Mouse (Mus musculus) ES-Bruce4 (cell line): Measurements from ENCODE around the gene 1700025F22Rik.

Source experiments
- CTCF ChIP-seq: IDR thresholded peaks from one replicate; pipeline ENCODE4 v1.8.1; 2011; ENCODE audit warnings: low read depth, low read length
- POLR2A ChIP-seq: IDR thresholded peaks from one replicate; pipeline ENCODE4 v1.8.1; 2011; ENCODE audit warnings: low read length; ENCODE audit not compliant: insufficient read depth

DNA sequence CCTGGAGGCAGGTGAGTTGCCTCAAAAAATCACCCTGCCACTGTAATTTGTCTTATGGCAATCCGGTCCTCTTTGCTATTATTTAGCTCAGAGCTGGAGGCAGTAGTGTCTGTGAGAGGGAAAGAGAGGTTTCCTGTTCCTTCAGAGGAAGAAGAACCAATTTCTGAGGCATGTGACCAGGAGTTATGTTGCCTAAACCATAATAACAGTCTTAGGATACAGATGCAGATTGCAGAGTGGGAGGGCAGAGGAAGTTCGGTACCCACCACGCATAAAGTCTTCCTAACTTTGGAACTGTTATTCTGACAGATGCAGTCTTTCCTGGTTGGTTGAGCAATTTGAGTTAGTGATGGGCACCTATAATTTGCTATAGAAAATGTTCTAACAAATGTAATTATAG is 66.7 kb downstream of the 1700025F22Rik start:
- no peak for TF ChIP-seq POLR2A
- no peak for TF ChIP-seq CTCF
